Mouse (Mus musculus) gastrocnemius, adult 18-20 months (tissue): ENCODE results near the gene Gm3317. TPM values are rescaled to one million over a fixed set of nuclear protein-coding genes. Genes with fewer than 3 reads are reported as not detected.
"Not testable (repeated sequence)": the region's sequence is repeated elsewhere in the genome, so short reads cannot be mapped to it uniquely, and the experiment has no call there.

Experiments used
- DNase-seq: peaks from one replicate; pipeline ENCODE4 v3.0.0; 2021; ENCODE audit warnings: low spot score
- long read RNA-seq, 2 experiments: library from polyadenylated mRNA; stranded (forward); transcript quantifications; one replicate each; pipeline ENCODE4 v2.0.0; 2021
- total RNA-seq, 2 experiments: library from RNA; stranded (reverse); gene quantifications; 2 replicates each; pipeline ENCODE4 v1.2.3; 2021

Gene Gm3317
- total RNA-seq, result not detected
- long read RNA-seq, experiment 1, result 0 reads
- long read RNA-seq, experiment 2, partial matches to known transcripts, result 0 of 1 reads
- long read RNA-seq, experiment 2, other reads (novel, unspliced or antisense), result 1 of 1 reads

GRCm38 (mm10) chr14:5164235-5164634 lies at the start of gene Gm3317:
Gm3317 (plus strand) TSS chr14:5164535.
- not testable (repeated sequence) for DNase-seq

GRCm38 (mm10) chr14:5131219-5131618 lies 33.1 kb upstream of the Gm3317 start, which contains the start of gene Gm8279:
Gm8279 (plus strand) TSS chr14:5131519.
- DNase-seq, result not testable (repeated sequence)

GRCm38 (mm10) chr14:5185493-5185892 lies 21.2 kb downstream of the Gm3317 start, which contains the start of gene Gm8271:
Gm8271 (plus strand) TSS chr14:5185793.
- not testable (repeated sequence) for DNase-seq

Other genes starting within 250 kb of the Gm3317 start
- gene Gm8297, start 180.6 kb upstream of the Gm3317 start, total RNA-seq, result under 1 TPM in 1 of 2 experiments, not detected in 1; 0.50 TPM
- not detected for gene Gm3298, start 148.6 kb upstream of the Gm3317 start, total RNA-seq
- not detected for gene 4930555G01Rik, start 113.9 kb upstream of the Gm3317 start, total RNA-seq
- not detected for gene Gm8281, start 93.5 kb upstream of the Gm3317 start, total RNA-seq
- gene Gm8279, start 33.0 kb upstream of the Gm3317 start, total RNA-seq, result not detected
- not detected for gene Gm8271, start 21.3 kb downstream of the Gm3317 start, total RNA-seq
- not detected for gene Gm3526, start 96.0 kb downstream of the Gm3317 start, total RNA-seq
- gene Gm3542, start 170.4 kb downstream of the Gm3317 start, total RNA-seq, result not detected
- not detected for gene Gm3500, start 224.5 kb downstream of the Gm3317 start, total RNA-seq